Mouse (Mus musculus) G1E-ER4 (cell line): ENCODE measurements around the gene Ss18l2. TPM values are rescaled to one million over a fixed set of nuclear protein-coding genes. Genes with fewer than 3 reads are reported as not detected.

ENCODE experiments used
- GATA1 ChIP-seq: IDR thresholded peaks from one replicate; pipeline ENCODE4 v1.8.0; 2012; ENCODE audit warnings: low read length, inconsistent platforms
- polyA plus RNA-seq: library from polyadenylated mRNA; stranded (reverse); fragments of >175 nt; gene quantifications from 2 replicates; pipeline ENCODE4 v1.2.3, GENCODE M21; 2012

Ss18l2 gene
- polyA plus RNA-seq, 1 experiment: 20.5 TPM

DNA sequence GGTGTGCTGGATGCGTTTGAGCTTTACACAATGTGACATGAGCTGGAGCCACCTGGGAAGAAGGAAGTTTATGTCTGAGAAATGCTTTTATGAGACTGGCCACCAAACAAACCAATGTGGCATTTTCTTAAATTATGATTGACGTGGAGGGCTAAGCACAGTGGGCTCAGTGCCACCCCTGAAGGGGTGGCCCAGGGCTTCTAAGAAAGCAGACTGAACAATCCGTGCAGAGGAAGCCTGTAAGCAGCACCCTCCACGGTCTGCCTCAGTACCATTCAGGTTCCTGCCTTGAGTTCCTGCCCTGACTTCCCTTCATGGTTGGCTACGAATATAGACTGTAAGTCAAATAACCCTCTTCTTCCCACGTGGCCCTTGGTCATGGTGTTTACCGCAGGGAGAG lies 19.4 kb upstream of the Ss18l2 start:
- no peak for TF ChIP-seq GATA1

DNA sequence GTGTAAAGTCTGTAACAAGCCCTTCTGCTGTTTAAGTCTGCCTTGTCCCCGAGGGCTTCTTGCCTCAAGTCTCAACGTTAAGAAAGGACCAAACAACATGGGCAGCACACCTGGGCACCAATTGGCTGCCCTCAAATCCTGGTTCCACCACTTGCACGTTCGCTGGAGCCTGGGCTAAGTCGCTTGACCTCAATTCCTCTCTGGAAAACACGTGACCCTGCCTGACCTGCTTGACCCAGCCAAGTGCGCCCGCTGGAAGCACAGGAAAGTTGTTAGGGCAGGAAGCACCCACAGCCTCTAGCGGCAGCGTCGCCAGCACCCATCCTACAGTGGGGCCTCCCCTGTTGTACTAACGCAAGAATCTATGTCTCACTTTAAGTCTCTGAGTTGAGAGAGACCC lies 15.4 kb upstream of the Ss18l2 start:
- no peak for TF ChIP-seq GATA1

DNA sequence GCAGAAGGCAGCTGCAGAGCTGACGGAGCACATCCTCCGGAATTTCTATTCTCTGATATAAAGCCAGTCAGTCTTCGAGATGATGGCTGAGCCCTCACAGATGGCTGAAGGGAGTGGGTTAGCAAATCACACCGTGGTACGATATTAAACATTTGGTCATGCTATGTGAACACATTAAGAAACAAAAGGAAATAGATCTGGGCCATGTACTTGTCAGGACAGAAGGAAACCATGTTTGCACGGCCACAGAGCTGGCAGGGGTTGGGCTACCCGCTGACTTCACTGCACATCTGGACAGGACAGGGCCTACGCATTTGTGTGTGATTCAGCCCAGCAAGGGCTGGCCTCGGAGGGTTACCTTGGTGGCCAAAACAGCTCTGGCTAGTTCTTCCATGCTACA lies 13.5 kb upstream of the Ss18l2 start:
- no peak for TF ChIP-seq GATA1

DNA sequence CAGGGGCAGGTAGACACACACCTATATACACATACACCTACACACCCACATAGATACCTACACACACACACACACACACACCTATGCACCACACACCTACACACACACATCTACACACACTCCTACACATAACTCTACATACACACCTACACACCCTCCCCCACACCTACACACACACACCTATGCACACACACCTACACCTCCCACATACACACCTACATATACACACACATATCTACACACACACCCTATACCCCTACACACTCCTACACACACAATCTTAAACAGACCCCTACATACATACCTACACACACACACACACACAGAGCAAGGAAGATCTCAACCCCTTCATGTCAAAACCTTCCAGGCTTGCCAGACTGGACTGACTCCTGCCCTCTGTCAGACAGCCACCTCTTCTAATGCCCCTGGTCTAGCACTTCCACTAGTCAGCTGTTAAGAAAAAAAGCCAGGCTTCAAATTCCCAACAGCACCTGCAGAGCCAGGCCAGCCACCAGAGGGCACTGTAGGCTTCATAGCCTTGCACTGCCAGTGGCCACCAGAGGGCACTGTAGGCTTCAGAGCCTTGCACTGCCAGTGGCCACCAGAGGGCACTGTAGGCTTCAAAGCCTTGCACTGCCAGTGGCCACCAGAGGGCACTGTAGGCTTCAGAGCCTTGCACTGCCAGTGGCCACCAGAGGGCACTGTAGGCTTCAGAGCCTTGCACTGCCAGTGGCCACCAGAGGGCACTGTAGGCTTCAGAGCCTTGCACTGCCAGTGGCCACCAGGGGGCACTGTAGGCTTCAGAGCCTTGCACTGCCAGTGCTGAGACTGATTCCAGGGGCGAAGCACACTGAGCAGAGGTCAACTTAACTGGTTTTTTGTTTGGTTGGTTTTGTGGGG lies 12.7 kb upstream of the Ss18l2 start:
- no peak for TF ChIP-seq GATA1

DNA sequence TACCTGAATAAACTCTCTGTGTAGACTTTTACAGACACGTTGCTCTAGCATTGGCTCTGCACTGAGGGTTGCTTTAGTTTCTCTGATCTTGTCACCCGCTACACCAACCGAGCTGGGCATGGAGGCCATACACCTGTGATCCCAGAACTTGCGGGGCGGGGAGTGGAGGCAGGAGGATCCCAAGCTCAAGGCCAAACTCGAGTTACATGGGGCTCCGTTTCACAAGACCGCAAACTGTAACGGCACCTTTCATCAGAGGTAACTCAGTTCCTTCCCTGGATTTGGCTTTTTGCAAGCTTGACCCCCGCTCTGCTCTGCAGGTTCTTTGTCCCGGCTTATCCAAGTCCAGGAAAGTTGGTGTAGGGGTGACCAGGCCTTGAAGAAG lies 5.9 kb upstream of the Ss18l2 start:
- no peak for TF ChIP-seq GATA1

DNA sequence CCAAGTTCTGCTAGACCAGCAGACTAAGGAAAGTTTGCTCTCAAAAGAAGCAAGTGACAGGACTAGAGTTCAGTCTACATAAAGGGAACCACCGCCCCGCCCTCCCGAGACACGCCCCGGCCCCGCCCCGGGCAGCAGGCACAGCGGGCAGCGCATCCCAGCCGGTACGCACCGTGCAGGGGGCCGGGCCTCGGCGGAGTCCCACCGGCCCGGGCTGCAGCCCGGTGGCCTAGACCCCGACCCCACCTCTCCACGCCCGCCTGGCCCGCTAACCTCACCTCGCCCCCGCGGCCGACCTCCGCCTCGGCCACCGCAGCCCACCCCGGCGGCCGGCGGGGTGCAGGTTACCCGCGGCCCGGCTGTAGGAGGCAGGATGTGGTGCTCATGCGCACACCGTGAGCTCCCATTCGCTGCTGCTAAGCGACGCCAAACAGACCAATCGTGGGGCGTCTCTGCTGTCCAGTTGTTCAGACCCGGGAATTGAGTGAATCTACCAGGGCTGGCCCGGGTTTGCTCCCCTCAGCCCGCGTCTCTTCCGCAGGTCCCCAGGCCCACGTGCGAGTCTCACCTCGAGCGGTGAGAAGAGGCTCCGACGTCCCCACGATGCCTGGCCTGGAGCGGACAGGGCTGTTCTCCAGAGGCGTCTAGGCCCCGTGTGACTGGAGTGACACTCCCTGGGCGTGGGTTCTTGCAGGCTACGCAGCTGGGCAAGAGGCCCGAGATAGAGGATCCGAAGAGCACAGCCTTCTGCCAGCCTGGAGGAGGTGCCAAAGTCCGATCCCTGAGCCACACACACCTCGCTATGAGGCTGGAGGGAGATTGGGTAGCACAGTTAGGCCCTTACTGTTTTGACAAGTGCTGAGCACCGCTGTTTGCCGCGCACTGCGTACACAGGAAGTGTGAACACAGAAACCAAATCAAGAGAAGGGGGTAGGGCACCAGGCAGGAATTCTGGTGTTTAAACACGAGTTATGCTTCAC lies 5.2 kb upstream of the Ss18l2 start, which contains the start of gene Sec22c:
Gene Sec22c (minus strand): TSS at position 845 of the 980 bp plus-strand sequence.
- TF ChIP-seq GATA1: no peak

DNA sequence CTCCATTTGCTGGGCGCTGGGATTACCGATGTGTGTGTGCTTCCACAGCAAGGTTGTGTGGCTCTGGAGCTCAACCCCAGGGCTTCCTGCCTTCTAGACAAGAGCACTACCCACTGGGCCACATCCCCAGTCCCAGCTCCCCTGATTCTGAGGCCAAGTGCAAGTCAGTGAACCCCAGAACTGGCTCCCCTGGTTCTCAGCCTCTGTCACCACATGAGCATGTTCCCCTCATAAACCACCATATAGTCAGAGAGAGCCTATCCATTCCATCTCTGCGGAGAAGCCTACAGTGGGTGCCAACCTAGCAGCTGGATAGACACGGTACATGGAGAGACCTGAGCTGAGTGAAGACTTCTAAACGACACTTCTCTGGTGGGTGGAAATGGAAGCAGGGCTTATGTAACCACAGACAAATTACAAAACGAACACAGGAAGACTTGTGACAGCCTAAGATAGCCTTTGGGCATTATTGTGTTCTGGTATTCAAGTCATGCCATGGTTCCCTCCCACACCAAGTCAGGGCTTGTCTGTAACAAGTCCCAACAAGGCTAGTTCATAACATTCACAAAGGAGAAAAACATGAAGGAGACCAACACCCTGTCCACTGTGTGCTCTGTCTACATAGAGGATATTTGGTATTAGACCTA lies 4.0 kb upstream of the Ss18l2 start:
- no peak for TF ChIP-seq GATA1

DNA sequence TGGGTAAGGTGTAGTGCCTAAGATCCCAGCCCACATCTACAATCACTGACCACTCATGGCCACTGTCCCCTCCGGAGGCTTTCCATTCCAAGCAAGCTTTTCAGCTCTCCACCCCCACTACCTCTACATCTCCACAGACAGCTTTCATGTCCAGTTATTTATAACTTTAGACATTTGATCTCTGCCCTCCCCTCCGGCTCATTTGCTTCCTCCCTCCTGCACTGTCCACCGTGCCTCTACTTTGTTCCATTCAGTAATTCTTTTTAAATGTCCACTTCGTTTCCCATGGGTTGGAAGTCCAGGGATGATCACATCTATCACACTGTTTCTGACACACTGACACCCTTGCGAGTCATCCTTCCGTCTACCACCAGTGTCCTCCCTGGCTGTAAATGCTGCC lies 2.3 kb upstream of the Ss18l2 start:
- no peak for TF ChIP-seq GATA1

DNA sequence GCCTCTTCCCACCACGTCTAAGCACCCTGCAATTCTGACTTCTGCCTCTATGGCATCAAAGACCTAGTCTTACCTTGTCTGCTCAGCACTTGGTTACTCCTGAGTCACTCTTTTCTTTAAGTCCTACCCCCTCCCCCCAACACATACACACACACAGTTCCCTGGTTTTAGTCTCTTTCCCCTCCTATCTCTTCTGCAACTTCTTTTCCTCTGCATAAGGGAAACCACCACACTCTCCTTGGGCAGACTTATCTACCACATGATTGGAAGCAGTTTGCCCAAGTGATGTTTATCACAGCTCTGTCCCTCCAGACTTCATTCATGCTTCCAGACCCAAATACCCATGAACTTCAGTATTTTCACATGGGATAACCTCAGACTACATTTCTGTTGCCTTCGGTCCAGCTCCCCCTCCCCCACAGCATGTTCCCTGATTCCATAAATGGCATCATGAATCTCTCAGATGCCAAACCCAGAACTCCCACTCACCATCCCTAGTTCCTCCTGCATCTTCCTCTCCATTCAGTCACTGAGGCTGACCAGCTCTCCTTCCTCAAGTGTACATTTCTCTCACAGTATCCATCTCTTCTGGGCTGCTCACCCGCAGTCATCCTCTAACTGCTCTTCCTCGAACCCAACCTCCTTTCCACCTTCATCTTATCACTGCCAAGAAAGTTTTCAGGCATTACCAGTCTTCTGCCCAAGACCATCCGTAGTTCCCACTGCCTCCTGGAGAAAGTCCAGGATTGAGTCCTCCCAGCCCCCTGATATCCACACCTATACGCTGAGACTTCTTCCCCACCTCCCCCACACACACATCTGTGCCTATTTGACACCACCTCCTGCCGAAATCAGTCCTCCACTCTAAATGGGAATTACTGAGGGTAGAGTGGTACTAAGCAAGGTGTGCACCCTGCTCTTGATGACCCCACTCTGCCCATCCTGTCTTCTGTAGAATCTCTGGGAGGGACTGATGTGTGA lies 1.3 kb upstream of the Ss18l2 start:
- TF ChIP-seq GATA1: peak; percentile 58

DNA sequence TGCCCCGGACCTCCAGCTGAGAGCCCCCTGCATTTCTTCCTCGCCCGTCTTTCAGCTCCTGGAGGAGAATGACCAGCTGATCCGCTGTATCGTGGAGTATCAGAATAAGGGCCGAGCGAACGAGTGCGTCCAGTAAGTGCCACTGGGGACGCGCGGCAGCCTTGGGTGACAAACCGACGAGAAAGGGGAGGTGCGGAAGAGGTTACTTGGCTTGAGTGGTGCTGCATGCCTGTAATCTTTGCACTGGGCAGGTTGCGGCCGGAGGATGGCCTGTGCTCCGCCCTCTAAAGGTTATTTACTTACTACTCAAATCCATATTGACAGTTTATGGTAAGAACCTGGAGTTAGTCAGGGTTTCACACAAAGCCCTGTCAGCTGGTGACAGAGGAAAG lies 451 bp downstream of the Ss18l2 start:
- TF ChIP-seq GATA1: no peak

DNA sequence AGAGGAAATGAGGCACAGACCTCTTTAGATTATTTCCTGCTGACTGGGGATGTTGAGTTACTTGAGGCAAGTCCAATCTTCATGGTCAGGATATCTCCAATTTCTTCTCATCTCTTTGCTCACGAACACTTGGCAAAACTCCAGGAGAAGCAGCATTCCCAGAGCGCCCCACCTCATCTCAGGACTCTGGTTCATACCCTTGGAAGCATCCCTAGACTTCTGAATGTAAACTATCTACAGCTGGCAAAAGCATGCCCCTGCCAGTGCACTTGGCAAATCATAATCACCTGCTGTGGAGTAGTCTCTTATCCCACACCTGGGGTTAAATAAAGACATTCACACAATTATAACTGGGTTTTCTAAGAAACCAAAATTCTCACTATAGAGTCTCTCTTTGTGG lies 6.9 kb downstream of the Ss18l2 start:
- no peak for TF ChIP-seq GATA1

DNA sequence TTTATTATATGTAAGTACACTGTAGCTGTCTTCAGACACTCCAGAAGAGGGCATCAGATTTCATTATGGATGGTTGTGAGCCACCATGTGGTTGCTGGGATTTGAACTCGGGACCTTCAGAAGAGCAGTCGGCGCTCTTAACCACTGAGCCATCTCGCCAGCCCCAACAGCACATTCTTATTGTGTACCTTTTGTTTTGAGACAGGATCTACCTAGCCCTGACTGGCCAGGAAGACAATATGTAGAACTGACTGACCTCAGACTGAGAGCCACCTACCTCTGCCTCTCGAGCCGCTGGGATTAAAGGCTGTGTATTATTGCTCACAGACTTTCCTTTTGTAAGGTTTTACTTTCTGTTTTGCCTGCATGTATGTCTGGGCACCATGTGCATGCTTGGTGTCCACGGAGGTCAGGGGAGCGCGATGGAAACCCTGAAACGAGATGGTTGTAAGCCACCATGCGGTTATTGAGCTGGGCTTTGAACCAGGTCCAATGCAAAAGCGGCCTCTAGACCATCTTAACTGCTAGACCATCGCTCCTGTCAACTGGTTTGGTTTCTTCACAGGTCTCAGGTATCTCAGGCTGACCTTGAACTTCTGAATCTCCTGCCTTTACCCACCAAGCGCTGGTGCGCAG lies 8.1 kb downstream of the Ss18l2 start:
- no peak for TF ChIP-seq GATA1

DNA sequence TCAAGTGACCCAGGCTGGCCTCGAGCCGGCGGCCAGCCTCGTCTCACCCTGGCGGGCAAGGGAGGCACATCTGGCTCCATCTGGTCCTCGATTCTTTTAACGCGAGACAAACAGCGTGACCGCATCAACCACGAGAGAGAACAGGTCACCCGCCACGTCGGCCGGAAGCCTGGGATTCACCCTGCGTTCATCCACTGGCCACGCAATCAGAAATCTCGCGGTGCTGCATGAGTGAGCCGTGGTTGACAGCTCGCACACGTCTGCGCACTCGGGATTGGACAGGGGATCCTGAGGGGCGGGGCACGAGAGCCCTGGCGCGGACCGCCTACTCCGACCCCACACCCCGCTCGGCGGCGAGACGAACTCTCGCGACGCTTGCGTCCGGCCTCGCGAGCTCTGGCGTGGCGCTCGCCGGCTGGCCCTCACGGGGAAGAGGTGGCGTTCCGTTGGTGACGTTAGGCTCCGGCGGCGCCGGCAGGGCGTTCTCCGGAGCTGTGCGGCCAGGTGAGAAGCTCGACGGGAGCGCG lies 8.7 kb downstream of the Ss18l2 start, which contains the start of gene Nktr:
Gene Nktr (plus strand): TSS at position 378 of the 527 bp plus-strand sequence.
- TF ChIP-seq GATA1: no peak
